Mouse (Mus musculus) heart, postnatal 0 days (tissue): ENCODE measurements around the gene Mccc1. TPM values are rescaled to one million over a fixed set of nuclear protein-coding genes. Genes with fewer than 3 reads are reported as not detected.

ENCODE experiments used
- ATAC-seq: fragments of 200-750 bp; cut with Nextera tagmentation; 2 replicates; pipeline ENCODE4 v1.8.0; 2017; ENCODE audit warnings: low read depth, moderate number of reproducible peaks, moderate library complexity; ENCODE audit not compliant: insufficient read depth
- DNase-seq: peaks from one replicate; pipeline ENCODE4 v3.0.0-alpha.2; 2016; ENCODE audit warnings: low spot score
- H3K27ac ChIP-seq: fragments of 300-500 bp; sonication (generic); 2 replicates; pipeline ENCODE4 v1.5.1; 2014; ENCODE audit warnings: low read depth, mild to moderate bottlenecking
- H3K27me3 ChIP-seq: fragments of 300-500 bp; sonication (generic); 2 replicates; pipeline ENCODE4 v1.6.1; 2014; ENCODE audit warnings: low read length, mixed read lengths; ENCODE audit not compliant: control insufficient read depth, insufficient read depth
- H3K36me3 ChIP-seq: fragments of 300-500 bp; sonication (generic); replicated peaks from 2 replicates; pipeline ENCODE4 v1.6.1; 2014; ENCODE audit warnings: low read length, mixed read lengths; ENCODE audit not compliant: control insufficient read depth, insufficient read depth
- H3K4me1 ChIP-seq: fragments of 300-500 bp; sonication (generic); 2 replicates; pipeline ENCODE4 v1.6.1; 2014; ENCODE audit warnings: antibody characterized with exemption; ENCODE audit not compliant: control insufficient read depth, insufficient read depth
- H3K4me2 ChIP-seq: fragments of 300-500 bp; sonication (generic); 2 replicates; pipeline ENCODE4 v1.6.1; 2014; ENCODE audit warnings: low read depth, mild to moderate bottlenecking, low read length, moderate library complexity
- H3K4me3 ChIP-seq: fragments of 300-500 bp; sonication (generic); 2 replicates; pipeline ENCODE4 v1.5.1; 2014; ENCODE audit warnings: low read depth, low read length
- H3K9ac ChIP-seq: fragments of 300-500 bp; sonication (generic); replicated peaks from 2 replicates; pipeline ENCODE4 v1.6.1; 2014; ENCODE audit warnings: low read depth, low read length, mixed read lengths
- H3K9me3 ChIP-seq: fragments of 300-500 bp; sonication (generic); replicated peaks from 2 replicates; pipeline ENCODE4 v1.6.1; 2016; ENCODE audit warnings: low read length; ENCODE audit not compliant: control insufficient read depth
- CTCF ChIP-seq: IDR thresholded peaks from 2 replicates; pipeline ENCODE4 v1.5.1; 2016; ENCODE audit warnings: antibody characterized with exemption, control low read depth, low read depth
- EP300 ChIP-seq: IDR thresholded peaks from 2 replicates; pipeline ENCODE4 v1.6.1; 2016; ENCODE audit warnings: antibody characterized with exemption, low read depth
- WGBS: fragments of 180-500 bp; shearing (Covaris S2); extraction: QIAGEN DNeasy Blood & Tissue Kit; methylation state at CpG from one replicate; pipeline ENCODE4 v1.1.7; 2014; 5-methylcytosine and 5-hydroxymethylcytosine counted together
- polyA plus RNA-seq: library from polyadenylated mRNA; unstranded; fragments of >200 nt; fragmentation: Nextera tagmentation; extraction: Ambion mirVana; gene quantifications from 2 replicates; pipeline ENCODE4 v1.2.1, GENCODE M21; 2015
- total RNA-seq: library from RNA; depleted of rRNA; stranded (reverse); fragments of >200 nt; gene quantifications from 2 replicates; pipeline ENCODE4 v1.2.3, GENCODE M21; 2014; ENCODE audit warnings: low replicate concordance

Gene Mccc1
- total and polyA plus RNA-seq, 2 experiments from 2014 or later = 8.6 to 79.3 TPM

DNA sequence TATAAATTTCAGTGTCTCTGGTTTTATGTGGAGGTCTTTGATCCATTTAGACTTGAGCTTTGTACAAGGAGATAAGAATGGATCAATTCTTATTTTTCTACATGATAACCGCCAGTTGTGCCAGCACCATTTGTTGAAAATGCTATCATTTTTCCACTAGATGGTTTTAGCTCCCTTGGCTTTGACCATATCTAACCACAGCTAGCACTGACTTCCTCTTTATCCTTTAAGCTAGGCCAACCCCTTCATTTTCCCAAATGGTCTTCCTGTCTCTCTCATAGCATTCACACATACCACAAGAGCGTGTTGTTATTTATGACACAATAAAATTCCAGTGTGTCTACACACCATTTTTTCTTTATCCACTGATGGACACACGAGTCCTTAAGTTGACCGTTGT lies 29.5 kb upstream of the Mccc1 start:
- no peaks in the 10 kb centered on the region for H3K27me3 ChIP-seq
- no peak overlapping the region for H3K9ac ChIP-seq
- H3K9me3 ChIP-seq = no peaks in the 10 kb centered on the region
- no peak overlapping the region for H3K4me3 ChIP-seq
- ATAC-seq (no peak), DNase-seq (no peak)
- H3K4me2 ChIP-seq = no peak overlapping the region
- H3K36me3 ChIP-seq = no peaks in the 10 kb centered on the region
- no peak overlapping the region for H3K27ac ChIP-seq
- 78% methylated on average over 4 of the region's 4 CpGs for WGBS
- no peak for TF ChIP-seq EP300
- no peak for TF ChIP-seq CTCF
- H3K4me1 ChIP-seq = no peaks in the 10 kb centered on the region

DNA sequence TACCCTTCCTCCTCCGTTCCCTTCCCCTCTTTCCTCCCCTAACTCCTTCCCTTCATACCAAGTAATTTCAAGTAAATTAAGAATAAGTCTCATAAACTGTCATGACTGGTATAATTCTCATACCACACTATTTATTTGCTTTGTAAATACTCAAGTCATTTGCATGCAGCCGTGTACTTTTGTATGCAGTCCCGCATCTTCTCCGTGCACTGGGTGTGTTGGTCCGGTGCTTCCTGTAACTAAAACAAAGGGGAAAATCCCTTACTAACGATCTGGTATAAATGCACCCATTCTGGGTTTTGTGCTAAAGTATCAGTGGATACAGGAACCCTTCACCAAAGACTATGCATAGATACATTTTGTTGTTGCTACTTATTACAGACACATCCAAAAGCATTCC lies 25.3 kb upstream of the Mccc1 start:
- no peaks in the 10 kb centered on the region for H3K27me3 ChIP-seq
- no peaks in the 10 kb centered on the region for H3K4me1 ChIP-seq
- ATAC-seq = no peak
- TF ChIP-seq CTCF = no peak
- no peak for TF ChIP-seq EP300
- no peak overlapping the region for H3K4me2 ChIP-seq
- no peak overlapping the region for H3K9ac ChIP-seq
- H3K4me3 ChIP-seq = no peak overlapping the region
- no peaks in the 10 kb centered on the region for H3K36me3 ChIP-seq
- no peak for DNase-seq
- H3K9me3 ChIP-seq = no peaks in the 10 kb centered on the region
- WGBS = 82% methylated on average over 6 of the region's 6 CpGs
- no peak overlapping the region for H3K27ac ChIP-seq

DNA sequence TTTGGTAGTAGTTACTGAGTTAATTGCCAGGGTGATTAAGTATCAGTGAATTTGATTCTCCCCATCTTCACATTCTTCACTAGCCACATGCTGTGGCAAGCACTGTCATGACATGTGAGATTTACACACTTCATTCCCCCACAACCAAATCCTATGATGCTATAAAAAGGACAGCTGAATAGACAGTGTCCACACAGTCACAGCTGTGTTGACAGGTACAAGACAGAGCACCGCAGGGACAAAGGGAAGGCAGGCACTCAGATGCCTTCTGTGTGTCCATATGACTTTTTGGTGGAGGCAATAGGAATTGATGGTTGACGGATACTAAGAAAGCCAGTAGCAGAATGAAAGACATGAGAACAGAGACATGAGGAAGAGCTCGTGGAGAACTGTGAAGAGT lies 10.8 kb upstream of the Mccc1 start:
- Histone ChIP-seq H3K4me2 (0 out of 2 replicates have a peak overlapping the region, but pooled peaks have one; percentile 37), H3K4me3 (no peak overlapping the region), H3K36me3 (no peaks in the 10 kb centered on the region), H3K9ac (no peak overlapping the region), H3K27me3 (no peaks in the 10 kb centered on the region), H3K9me3 (no peaks in the 10 kb centered on the region), H3K4me1 (no peaks in the 10 kb centered on the region), H3K27ac (0 out of 2 replicates have a peak overlapping the region, but pooled peaks have one; percentile 12)
- peak; percentile 36 for DNase-seq
- WGBS = 29% methylated on average over 3 of the region's 3 CpGs
- TF ChIP-seq CTCF = no peak
- ATAC-seq = peak; percentile 72

DNA sequence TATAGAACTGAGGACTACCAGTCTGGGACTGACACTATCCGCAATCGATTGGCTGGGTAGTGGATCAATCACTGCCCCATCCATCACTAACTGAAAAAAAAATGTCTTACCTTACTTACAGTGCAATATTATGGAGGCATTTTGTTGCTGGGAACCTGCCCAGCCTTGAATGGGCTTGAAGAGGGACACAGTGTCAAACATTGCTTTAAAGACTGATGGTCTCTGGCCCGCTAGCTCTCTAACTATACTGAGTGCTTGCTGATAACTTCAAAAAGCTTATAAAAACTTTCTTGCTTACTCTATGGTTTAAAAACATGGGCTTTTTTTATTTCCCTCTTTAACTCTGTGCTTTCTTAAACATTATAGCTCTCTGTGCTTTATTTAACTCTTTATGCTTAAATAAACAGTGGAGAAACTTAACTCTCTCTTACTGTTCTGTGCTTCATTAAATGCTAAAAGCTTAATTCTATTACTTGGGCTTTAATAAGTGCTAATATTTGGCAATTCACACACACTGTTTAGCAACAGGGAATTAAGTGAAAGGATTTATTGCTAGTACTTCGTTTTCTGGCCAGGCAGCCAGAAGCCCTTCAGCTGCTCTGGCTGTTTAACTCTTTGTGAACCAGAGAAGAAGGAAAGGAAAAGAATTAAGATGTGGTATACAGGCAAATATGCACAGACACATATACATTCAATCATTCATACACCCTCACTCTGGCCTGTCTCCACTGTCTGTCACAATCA lies 8.1 kb upstream of the Mccc1 start:
- Histone ChIP-seq H3K27me3 (no peaks in the 10 kb centered on the region), H3K4me1 (no peaks in the 10 kb centered on the region), H3K36me3 (no peaks in the 10 kb centered on the region), H3K9me3 (no peaks in the 10 kb centered on the region), H3K27ac (no peak overlapping the region), H3K4me2 (no peak overlapping the region), H3K9ac (no peak overlapping the region), H3K4me3 (no peak overlapping the region)
- WGBS = 75% methylated on average over 4 of the region's 4 CpGs
- TF ChIP-seq CTCF = no peak
- no peak for TF ChIP-seq EP300
- ATAC-seq (no peak), DNase-seq (no peak)

DNA sequence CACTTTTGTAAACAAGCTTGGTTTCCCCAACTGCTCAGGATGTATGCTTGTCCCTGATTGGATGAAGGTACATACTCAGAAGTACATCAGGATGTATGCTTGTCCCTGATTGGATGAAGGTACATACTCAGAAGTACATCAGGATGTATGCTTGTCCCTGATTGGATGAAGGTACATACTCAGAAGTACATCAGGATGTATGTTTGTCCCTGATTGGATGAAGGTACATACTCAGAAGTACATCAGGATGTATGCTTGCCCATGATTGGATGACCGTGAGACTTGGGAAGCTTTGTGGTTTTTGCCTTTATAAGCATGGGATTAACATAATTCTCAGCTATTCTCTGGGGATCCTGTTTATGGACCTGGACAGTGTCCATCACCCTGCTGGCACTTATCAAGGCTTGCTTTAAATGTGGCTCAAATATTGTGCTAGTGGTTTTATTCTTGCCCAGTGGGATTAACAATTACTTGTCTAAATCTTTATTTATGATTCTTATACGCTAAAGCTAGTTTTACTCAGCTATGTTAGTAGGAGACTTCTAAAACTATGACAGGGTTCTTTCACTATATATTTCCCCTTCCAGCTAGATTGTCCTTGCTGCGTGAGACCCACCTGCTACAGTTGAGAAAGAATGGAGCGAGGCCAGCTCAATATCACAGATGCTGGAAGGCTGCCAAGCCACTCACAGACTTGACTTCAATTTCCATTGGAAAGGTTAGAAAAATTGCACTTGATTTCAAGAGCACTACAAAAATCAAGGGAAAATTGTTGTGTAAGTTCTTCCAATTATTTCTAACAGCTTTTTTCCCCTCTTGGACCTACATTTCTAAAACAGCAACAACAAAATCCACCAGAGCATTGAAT lies 3.8 kb upstream of the Mccc1 start:
- WGBS = 41% methylated on average over 4 of the region's 4 CpGs
- no peaks in the 10 kb centered on the region for H3K9me3 ChIP-seq
- no peak overlapping the region for H3K4me2 ChIP-seq
- no peaks in the 10 kb centered on the region for H3K27me3 ChIP-seq
- no peak for ATAC-seq
- no peak overlapping the region for H3K27ac ChIP-seq
- no peak overlapping the region for H3K9ac ChIP-seq
- H3K4me3 ChIP-seq = no peak overlapping the region
- H3K4me1 ChIP-seq = peaks cover 6% of the 10 kb centered on the region; the same call in 1 of the 2 replicates
- H3K36me3 ChIP-seq = no peaks in the 10 kb centered on the region
- DNase-seq = peak; percentile 30
- TF ChIP-seq EP300 (no peak), CTCF (no peak)
